Mouse (Mus musculus): ENCODE data around the gene Ski. TPM values are rescaled to one million over a fixed set of nuclear protein-coding genes. Genes with fewer than 3 reads are reported as not detected.

Ski gene
- total RNA-seq, 2 experiments from 2014 or later, result 133 to 138 TPM

GRCm38 (mm10) chr4:155235311-155236119 lies 13.1 kb upstream of the Ski start:
- peak; percentile 73 to 91 for DNase-seq (ENCODE audit: low spot score in 2 of 2)

DNA sequence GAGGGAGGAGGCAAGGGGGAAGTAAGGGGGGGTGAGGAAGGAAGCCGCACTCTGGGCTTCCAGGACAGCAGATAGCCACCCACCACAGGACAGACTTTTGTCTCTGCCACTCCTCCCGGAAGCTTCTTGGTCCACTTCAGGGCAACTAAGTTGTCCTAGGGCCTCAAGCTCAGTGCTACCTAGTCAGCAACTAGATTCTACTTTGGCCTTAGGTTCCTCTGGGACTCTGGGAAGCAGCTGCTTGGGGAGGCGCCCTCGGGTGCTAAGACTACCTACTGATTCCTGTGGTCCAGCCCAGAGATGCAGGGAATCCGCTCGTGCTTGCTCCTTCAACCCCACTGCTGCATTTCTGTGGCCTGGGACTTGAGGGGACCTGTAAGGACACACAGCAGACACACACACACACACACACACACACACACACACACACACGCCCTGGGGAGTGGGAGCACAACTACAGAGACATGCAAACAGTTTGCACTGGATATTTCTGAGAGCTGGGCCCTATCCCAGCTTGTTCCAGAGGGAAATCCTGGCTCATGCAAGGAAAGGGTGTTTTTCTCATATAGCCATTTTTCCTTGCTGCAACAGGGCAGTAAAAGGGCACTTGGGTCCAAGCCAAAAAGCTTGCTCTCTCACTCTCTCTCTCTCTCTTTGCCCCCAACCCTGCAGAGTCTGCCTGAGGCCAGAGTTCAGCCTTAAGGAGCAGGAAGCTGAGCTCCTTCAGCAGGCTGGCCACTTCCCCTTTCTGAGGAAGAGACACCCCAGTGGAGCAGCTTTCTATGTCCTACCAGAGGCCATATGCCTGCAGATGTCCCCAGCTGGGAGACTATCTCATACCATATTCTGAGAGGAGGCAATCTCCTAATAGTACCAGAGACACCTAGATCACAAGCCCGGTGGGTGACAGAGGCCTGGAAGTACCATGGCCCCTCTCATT lies 12.2 kb upstream of the Ski start:
- DNase-seq (ENCODE audit: low spot score in 2 of 2), result peak in 1 of 2 experiments; percentile 44

DNA sequence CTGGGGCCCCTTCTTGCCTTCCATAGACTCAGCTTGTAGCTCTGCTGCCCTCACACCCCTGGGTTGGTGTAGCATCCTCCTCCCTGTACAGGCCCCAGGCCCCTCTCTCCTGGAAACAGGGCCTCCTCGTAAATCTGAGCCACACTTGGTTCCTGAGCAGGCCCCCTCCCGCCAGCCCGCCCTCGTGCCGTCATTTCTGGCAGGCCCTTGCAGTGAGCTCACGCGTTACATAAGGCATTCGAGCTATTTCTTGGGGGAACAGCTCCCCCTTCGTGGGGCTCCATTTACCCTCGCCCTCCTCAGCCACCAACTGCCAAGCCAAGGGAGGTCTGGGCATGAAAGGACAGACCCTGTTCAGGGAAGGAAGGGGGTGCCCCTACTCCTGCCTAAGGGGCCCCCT lies 11.5 kb upstream of the Ski start:
- peak; percentile 74 to 87 for DNase-seq (ENCODE audit: low spot score in 2 of 2)

DNA sequence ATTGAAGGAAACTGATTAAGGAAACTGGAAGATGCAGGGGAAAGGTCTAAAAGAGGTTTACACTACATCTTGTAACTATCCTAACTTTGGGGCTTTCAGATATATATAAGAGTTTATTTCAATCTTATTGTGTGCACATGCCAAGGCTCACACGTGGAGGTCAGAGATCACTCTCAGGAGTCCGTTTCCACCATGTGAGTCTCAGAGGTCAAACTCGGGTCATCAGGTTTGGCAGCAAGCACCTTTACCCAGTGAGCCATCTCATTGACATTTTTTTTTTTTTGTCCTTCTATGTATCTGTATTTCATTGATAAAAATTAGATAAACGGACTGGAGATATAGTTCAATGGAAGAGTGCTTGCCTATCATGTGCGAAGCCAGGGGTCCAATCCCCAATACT lies 6.1 kb upstream of the Ski start:
- DNase-seq (ENCODE audit: low spot score in 2 of 2), result no peak

- DNase-seq (ENCODE audit: low spot score in 2 of 2), result no peak
Measured at GRCm38 (mm10) chr4:155227986-155228385, 5.6 kb upstream of the Ski start.

DNA sequence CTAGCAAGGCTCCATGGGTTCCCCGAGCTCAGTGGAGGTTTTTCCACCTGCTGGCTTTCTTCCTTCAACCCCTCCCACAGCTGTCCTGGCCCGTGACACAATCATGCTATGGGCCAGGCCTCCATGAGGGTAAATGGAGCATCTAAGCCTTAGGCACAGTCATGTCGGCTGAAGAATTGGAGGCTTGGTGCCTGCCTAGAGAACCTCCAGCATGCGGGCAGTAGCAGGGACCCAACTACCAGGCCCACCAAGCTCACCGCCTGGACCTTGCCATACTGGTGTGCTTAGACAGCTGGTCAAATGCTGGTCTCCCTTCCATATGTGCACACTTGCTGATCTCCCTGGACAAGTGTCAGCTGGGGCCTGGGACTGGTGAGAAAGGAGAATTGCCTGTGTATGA lies 3.5 kb upstream of the Ski start:
- no peak for DNase-seq (ENCODE audit: low spot score in 2 of 2)

GRCm38 (mm10) chr4:155223594-155224528 lies 1.5 kb upstream of the Ski start:
- no peak for DNase-seq (ENCODE audit: low spot score in 2 of 2)

DNA sequence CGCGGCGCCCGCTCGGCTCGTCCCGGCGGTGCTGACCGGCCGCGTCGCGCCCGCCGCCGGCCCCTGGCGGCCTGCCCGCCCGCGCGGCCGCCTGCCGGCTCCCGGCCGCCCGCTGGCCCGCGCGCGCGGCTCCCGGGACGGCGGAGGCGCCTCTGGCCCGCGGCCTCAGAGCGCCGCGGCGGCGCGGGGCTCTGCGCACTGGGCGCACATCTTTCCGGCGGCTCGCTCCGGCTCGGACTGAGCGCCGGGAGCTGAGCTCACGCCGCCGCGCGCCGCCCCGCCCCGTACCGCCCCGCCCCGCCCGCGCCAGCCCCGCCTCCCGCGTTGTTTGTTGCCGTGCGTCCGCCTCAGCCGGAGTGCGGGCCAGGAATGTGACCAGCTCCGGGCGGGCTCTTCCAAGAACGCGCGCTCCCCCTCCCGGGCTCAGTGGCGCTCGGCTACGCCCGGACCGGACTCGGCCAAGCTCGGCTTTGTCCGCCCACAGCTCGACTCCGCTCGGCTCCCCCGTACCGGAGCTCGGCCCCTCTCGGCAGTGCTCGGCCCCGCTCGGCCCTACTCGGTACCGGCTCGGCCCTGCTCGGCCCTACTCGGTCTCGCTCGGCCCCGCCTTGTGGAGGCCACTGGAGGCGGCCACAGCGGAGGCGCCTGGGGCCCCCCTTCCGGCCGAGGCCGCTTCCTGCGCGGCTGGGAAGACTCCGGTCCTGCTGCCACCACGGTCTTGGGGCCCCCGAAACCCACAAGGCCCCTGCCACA lies 625 bp upstream of the Ski start:
- peak; percentile 100 for DNase-seq (ENCODE audit: low spot score in 2 of 2)

DNA sequence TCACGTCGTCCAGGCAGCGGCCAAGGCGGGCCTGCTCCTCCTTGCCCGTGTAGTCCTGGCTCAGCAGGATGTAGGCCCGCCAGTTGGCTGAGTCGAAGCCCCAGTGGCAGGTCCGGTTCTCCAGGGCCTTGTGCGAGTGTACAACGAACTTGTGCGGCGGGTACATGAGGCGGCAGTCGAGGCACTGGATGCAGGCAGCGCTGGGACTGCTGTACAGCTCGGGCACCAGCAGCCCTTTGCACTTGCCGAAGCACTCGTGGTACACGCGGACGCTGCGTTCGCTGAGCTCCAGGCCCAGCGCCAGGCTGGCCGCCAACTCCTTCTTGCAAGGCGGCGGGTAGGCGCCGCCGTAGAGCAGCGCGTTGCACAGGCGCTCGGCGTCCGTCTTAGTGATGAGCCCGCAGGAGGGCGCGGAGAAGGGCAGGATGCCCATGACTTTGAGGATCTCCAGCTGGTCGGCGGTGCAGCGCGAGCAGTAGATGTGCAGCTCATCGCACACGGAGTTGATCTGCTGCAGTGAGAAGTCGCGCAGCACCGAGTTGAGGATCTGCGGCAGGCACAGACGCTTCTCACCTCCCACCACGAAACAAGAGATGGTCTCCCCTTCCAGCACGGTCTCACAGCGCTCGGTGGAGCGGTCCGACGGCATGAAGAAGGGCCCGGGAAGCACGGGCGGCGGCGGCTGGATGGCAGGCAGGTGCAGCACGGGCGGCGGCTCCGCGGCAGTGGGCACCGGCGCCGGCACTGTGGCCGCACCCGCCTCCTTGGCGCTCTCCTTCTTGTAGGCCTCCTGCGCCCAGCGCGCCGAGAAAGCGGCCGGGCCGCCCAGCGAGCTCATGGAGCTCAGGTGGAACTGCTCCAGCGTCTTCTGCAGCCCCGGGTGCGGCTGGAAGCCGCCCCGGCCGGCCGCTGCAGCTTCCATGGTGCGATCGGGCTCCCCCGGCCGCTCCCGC lies 517 bp downstream of the Ski start:
- DNase-seq (ENCODE audit: low spot score in 2 of 2), result peak; percentile 54 to 80

GRCm38 (mm10) chr4:155221106-155221505 lies 1.3 kb downstream of the Ski start:
- no peak for DNase-seq (ENCODE audit: low spot score in 2 of 2)

DNA sequence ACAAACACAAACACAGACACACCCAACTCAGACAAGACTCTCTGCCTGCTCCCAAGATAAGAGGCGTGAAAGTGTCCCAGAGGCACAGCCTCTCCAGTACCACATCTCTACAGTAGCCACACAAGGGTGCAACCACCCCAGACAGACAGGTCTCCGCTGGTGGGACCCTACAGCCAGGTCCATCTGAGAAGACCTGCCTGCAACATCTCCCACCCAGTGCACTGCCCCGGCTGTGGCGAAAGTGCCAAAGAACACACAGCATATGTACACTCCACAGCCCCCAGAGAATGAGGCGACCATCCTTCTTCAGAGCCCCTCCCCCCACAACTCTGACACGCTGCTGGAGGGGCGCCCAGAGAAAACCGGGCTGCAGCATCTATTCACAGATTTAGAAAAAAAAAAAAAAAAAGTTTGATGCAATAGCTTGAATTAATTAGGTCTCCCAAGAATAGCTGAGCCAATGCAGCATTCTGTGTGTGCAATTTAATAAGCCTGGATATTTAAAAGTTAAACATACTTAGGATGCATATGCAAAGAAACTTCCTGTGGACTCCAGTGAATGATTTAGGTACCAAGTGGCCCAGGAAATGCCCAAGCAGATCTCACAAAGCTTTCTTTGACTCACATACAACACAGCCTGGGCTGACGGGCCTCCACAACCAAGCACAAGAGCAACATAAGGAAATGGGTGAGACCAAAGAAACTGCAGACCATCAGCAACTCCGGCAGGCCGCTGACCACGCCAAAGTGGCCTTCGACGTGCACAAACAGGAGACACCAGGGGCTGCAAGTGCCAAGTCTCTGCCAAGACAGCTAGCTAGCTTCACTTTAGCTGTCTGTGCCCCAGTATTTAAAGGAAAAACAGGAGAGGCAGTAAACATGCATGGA lies 1.9 kb downstream of the Ski start:
- DNase-seq (ENCODE audit: low spot score in 2 of 2), result no peak

DNA sequence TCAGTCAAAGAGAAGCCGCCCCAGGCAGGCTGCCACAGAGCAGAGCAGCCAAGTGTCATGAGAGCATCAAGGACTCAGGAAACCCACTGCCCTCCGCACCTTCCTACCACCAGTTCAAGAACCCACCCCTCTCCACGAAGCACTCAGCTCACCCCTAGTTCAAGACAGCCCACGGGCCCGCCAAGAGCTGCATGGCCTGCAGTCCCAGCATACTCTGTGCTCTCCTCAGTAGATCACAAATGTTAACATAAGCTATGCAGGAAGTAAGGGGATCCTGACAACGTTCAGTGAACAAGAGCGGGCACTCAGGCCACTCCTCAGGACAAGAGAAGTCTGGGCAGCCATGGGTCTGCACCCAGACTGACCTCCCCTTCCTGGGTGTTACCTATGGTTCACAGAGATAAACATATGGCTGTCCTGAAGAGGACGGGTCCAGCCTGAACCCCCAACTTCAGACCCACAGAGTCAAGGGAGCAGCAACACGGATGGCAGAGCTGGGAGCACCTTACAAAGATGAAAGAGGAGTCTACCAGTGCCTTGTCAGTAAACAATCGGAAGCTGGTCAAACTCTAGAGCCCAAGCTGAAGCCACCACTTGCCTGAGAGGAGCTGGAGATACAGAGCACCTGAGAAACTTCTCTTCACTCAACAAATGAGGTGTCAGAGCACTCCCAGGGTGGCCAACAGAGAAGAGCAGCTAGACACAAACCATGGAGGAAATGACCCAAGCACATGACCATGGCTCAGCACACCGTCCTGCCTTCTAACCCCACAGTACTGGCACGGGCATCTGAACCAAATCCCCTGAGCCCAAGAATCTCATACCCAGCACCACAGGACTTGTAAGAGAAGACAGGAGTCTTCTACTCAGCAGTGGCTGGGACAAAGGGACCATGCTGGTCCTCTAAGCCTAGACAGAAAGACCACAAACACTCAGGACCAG lies 2.9 kb downstream of the Ski start:
- peak in 1 of 2 experiments; percentile 26 for DNase-seq (ENCODE audit: low spot score in 2 of 2)

DNA sequence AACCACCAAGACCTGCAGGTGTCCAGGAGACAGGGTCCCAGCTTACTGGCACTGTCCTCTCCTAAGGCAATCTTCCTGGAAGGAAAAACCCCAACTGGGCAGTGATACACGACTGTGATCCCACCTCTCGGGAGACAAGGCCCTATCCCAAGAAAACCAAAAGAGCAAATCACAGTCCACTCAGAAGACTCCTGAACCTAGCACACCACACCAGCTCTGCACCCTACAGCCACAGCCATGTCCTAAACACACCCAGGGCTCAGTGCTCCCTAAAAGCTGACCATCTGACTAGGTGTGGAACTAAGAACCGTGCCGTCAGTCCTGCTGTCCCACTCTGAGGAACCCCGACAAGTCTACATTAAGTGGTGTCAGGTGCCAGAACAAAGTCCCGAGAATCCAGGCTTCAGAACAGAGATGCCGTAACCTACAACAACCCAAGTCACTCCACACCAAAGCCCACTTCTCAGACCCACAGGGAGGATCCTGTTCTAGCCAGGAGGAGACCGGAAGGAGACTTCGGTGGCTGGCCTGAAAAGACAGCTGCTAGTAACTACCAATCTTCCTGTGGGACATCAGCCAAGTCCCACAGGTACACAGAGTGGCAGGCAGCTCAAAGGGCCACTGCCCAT lies 4.2 kb downstream of the Ski start:
- peak in 1 of 2 experiments; percentile 10 for DNase-seq (ENCODE audit: low spot score in 2 of 2)

DNA sequence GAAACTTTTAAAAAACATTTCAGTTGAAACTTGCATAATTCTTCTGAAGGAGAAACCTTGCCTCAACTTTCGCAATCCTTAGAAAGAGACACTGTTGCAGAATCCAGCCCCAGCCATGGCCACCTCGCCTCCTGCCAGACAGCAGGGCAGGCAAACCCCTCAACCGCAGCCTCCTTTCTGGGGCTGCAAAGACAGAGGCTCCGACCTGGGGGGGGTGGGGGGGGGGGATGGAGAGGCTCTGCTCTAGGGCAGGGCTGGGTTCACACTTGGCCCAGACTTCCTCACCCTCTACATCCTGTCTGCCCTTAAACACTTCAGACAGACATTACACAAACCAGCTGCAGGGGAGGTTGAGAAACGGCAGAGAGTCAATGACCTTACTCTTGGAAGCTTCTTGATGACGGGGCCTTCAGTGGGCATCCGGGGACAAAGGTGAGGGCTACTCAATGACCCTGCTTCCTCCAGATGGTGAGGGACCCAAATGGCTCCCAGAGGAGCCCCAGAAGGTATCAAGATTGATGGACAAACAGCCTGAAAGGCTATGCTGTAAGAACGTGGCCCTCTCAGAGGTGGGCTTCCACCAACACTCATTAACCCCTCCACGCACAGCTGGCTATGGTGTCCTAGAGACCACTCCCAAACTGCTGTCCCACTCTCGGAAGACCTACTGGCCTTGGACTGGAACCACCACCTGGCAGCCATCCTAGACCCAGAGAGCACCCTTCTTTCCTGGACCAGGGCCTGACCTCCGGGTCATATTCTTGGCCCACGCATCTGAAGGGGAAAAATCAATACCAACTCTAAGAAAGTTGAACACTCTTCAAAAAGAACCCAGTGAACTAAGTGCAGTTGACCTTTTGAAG lies 4.9 kb downstream of the Ski start:
- peak in 1 of 2 experiments; percentile 17 for DNase-seq (ENCODE audit: low spot score in 2 of 2)

All from gastrocnemius, postnatal 4 days (tissue).